Mouse (Mus musculus): ENCODE data around the gene Pip5k1b. TPM values are rescaled to one million over a fixed set of nuclear protein-coding genes. Genes with fewer than 3 reads are reported as not detected.

Gene Pip5k1b
- polyA plus RNA-seq, 1 experiment = 3.1 TPM

- no peaks in the 10 kb centered on the region for H3K9me3 ChIP-seq (ENCODE audit: control insufficient read depth, low read length)
- no peak overlapping the region for H3K4me3 ChIP-seq (replicated peaks)
- H3K36me3 ChIP-seq (ENCODE audit: control insufficient read depth) = peaks cover 12% of the 10 kb centered on the region
- no peak for TF ChIP-seq TAL1 (IDR thresholded peaks at IDR 0.05; ENCODE audit: low read length)
- no peak for TF ChIP-seq GATA1 (IDR thresholded peaks at IDR 0.05; ENCODE audit: low read length)
- peaks cover 37% of the 10 kb centered on the region for H3K4me1 ChIP-seq (ENCODE audit: control insufficient read depth)
- no peaks in the 10 kb centered on the region for H3K27me3 ChIP-seq (ENCODE audit: control insufficient read depth)
Measured at GRCm38 (mm10) chr19:24499291-24499690, 56.4 kb downstream of the Pip5k1b start.

GRCm38 (mm10) chr19:24493887-24494286, 61.8 kb downstream of the Pip5k1b start:
- H3K4me1 ChIP-seq (ENCODE audit: control insufficient read depth) = peaks cover 27% of the 10 kb centered on the region
- H3K36me3 ChIP-seq (ENCODE audit: control insufficient read depth) = peaks cover 2% of the 10 kb centered on the region; the same call in 1 of the 2 replicates
- no peaks in the 10 kb centered on the region for H3K9me3 ChIP-seq (ENCODE audit: control insufficient read depth, low read length)
- no peaks in the 10 kb centered on the region for H3K27me3 ChIP-seq (ENCODE audit: control insufficient read depth)
- no peak for TF ChIP-seq TAL1 (IDR thresholded peaks at IDR 0.05; ENCODE audit: low read length)
- TF ChIP-seq GATA1 (IDR thresholded peaks at IDR 0.05; ENCODE audit: low read length) = no peak
- H3K4me3 ChIP-seq (replicated peaks) = no peak overlapping the region

GRCm38 (mm10) chr19:24491824-24492223, 63.8 kb downstream of the Pip5k1b start:
- peaks cover 29% of the 10 kb centered on the region for H3K4me1 ChIP-seq (ENCODE audit: control insufficient read depth)
- TF ChIP-seq TAL1 (IDR thresholded peaks at IDR 0.05; ENCODE audit: low read length) (no peak), GATA1 (IDR thresholded peaks at IDR 0.05; ENCODE audit: low read length) (no peak)
- H3K36me3 ChIP-seq (ENCODE audit: control insufficient read depth) = no peaks in the 10 kb centered on the region; the same call in 1 of the 2 replicates
- no peak overlapping the region for H3K4me3 ChIP-seq (replicated peaks)
- H3K27me3 ChIP-seq (ENCODE audit: control insufficient read depth) = no peaks in the 10 kb centered on the region
- H3K9me3 ChIP-seq (ENCODE audit: control insufficient read depth, low read length) = no peaks in the 10 kb centered on the region

- Histone ChIP-seq H3K36me3 (ENCODE audit: control insufficient read depth) (peaks cover 4% of the 10 kb centered on the region), H3K9me3 (ENCODE audit: control insufficient read depth, low read length) (no peaks in the 10 kb centered on the region), H3K27me3 (ENCODE audit: control insufficient read depth) (no peaks in the 10 kb centered on the region), H3K4me1 (ENCODE audit: control insufficient read depth) (peaks cover 33% of the 10 kb centered on the region), H3K4me3 (replicated peaks) (no peak overlapping the region)
- TF ChIP-seq TAL1 (IDR thresholded peaks at IDR 0.05; ENCODE audit: low read length) = no peak
Measured at GRCm38 (mm10) chr19:24490275-24490674, 65.4 kb downstream of the Pip5k1b start.

- peaks cover 28% of the 10 kb centered on the region for H3K4me1 ChIP-seq (ENCODE audit: control insufficient read depth)
- no peak for TF ChIP-seq TAL1 (IDR thresholded peaks at IDR 0.05; ENCODE audit: low read length)
- no peak for TF ChIP-seq GATA1 (IDR thresholded peaks at IDR 0.05; ENCODE audit: low read length)
- no peak overlapping the region for H3K4me3 ChIP-seq (replicated peaks)
- no peaks in the 10 kb centered on the region for H3K9me3 ChIP-seq (ENCODE audit: control insufficient read depth, low read length)
- H3K27me3 ChIP-seq (ENCODE audit: control insufficient read depth) = no peaks in the 10 kb centered on the region
- H3K36me3 ChIP-seq (ENCODE audit: control insufficient read depth) = peaks cover 4% of the 10 kb centered on the region
Measured at GRCm38 (mm10) chr19:24486433-24487296, 69.0 kb downstream of the Pip5k1b start.

- no peaks in the 10 kb centered on the region for H3K27me3 ChIP-seq (ENCODE audit: control insufficient read depth)
- no peak for TF ChIP-seq GATA1 (IDR thresholded peaks at IDR 0.05; ENCODE audit: low read length)
- TF ChIP-seq TAL1 (IDR thresholded peaks at IDR 0.05; ENCODE audit: low read length) = no peak
- peaks cover 19% of the 10 kb centered on the region for H3K4me1 ChIP-seq (ENCODE audit: control insufficient read depth)
- peaks cover 5% of the 10 kb centered on the region for H3K36me3 ChIP-seq (ENCODE audit: control insufficient read depth)
- no peak overlapping the region for H3K4me3 ChIP-seq (replicated peaks)
- no peaks in the 10 kb centered on the region for H3K9me3 ChIP-seq (ENCODE audit: control insufficient read depth, low read length)
Measured at GRCm38 (mm10) chr19:24484612-24485194, 71.0 kb downstream of the Pip5k1b start.

GRCm38 (mm10) chr19:24480916-24481315, 74.8 kb downstream of the Pip5k1b start:
- Histone ChIP-seq H3K9me3 (ENCODE audit: control insufficient read depth, low read length) (no peaks in the 10 kb centered on the region), H3K27me3 (ENCODE audit: control insufficient read depth) (no peaks in the 10 kb centered on the region), H3K4me3 (replicated peaks) (no peak overlapping the region), H3K36me3 (ENCODE audit: control insufficient read depth) (peaks cover 9% of the 10 kb centered on the region), H3K4me1 (ENCODE audit: control insufficient read depth) (peaks cover 22% of the 10 kb centered on the region)
- no peak for TF ChIP-seq GATA1 (IDR thresholded peaks at IDR 0.05; ENCODE audit: low read length)
- no peak for TF ChIP-seq TAL1 (IDR thresholded peaks at IDR 0.05; ENCODE audit: low read length)

- Histone ChIP-seq H3K9me3 (ENCODE audit: control insufficient read depth, low read length) (no peaks in the 10 kb centered on the region), H3K27me3 (ENCODE audit: control insufficient read depth) (no peaks in the 10 kb centered on the region), H3K4me3 (replicated peaks) (peak within 1 kb of the TSS; percentile 93), H3K36me3 (ENCODE audit: control insufficient read depth) (peaks cover 45% of the 10 kb centered on the region), H3K4me1 (ENCODE audit: control insufficient read depth) (peaks cover 48% of the 10 kb centered on the region)
- TF ChIP-seq GATA1 (IDR thresholded peaks at IDR 0.05; ENCODE audit: low read length) (peak; percentile 78), TAL1 (IDR thresholded peaks at IDR 0.05; ENCODE audit: low read length) (no peak)
Measured at GRCm38 (mm10) chr19:24476929-24477882, 78.5 kb downstream of the Pip5k1b start, which contains the start of gene Fam122a. Fam122a (minus strand) TSS chr19:24477356.
